Mouse (Mus musculus): ENCODE results near the gene Kti12. TPM values are rescaled to one million over a fixed set of nuclear protein-coding genes. Genes with fewer than 3 reads are reported as not detected.

Kti12 gene
- polyA plus RNA-seq (2012; fragmentation: generic; extraction: Trizol) = 62.8 TPM
- long read RNA-seq, experiment 1, transcript Kti12-201 (1 exons, 1,629 nt) = major isoform, 36 of 36 reads
- long read RNA-seq, experiment 1, partial matches to known transcripts = 0 of 36 reads
- long read RNA-seq, experiment 1, other reads (novel, unspliced or antisense) = 0 of 36 reads
- long read RNA-seq, experiment 2, transcript Kti12-201 (1 exons, 1,629 nt) = major isoform, 198 of 198 reads
- long read RNA-seq, experiment 2, partial matches to known transcripts = 0 of 198 reads
- long read RNA-seq, experiment 2, other reads (novel, unspliced or antisense) = 0 of 198 reads

GRCm38 (mm10) chr4:108847715-108848504 is at the start of gene Kti12:
Gene Kti12 (plus strand): TSS chr4:108847785.
- TF ChIP-seq CEBPB (IDR thresholded peaks at IDR 0.05; ENCODE audit: low read depth) (no peak), MAX (IDR thresholded peaks at IDR 0.05) (peak; percentile 91), CTCF (IDR thresholded peaks at IDR 0.05; ENCODE audit: control insufficient read depth, insufficient read depth, insufficient read length) (no peak)
- Histone ChIP-seq H3K4me3 (ENCODE audit: insufficient read depth, poor library complexity, severe bottlenecking) (peak within 1 kb of the TSS; percentile 87), H3K27me3 (ENCODE audit: control insufficient read depth, insufficient read depth, insufficient read length) (no peaks in the 10 kb centered on the region), H3K36me3 (ENCODE audit: control insufficient read depth, insufficient read depth) (peaks cover 19% of the 10 kb centered on the region), H3K79me3 (ENCODE audit: low read depth) (peaks cover 22% of the 10 kb centered on the region), H3K79me2 (ENCODE audit: control insufficient read depth, insufficient read depth) (peaks cover 40% of the 10 kb centered on the region), H3ac (ENCODE audit: control insufficient read depth, insufficient read length, low read depth) (peak within 1 kb of the TSS; percentile 89)

- Histone ChIP-seq H3K4me3 (ENCODE audit: insufficient read depth, poor library complexity, severe bottlenecking) (no peak overlapping the region), H3K79me2 (ENCODE audit: control insufficient read depth, insufficient read depth) (no peaks in the 10 kb centered on the region), H3K36me3 (ENCODE audit: control insufficient read depth, insufficient read depth) (no peaks in the 10 kb centered on the region), H3K27me3 (ENCODE audit: control insufficient read depth, insufficient read depth, insufficient read length) (no peaks in the 10 kb centered on the region), H3ac (ENCODE audit: control insufficient read depth, insufficient read length, low read depth) (no peak overlapping the region), H3K79me3 (ENCODE audit: low read depth) (no peaks in the 10 kb centered on the region)
- TF ChIP-seq MAX (IDR thresholded peaks at IDR 0.05) (no peak), CEBPB (IDR thresholded peaks at IDR 0.05; ENCODE audit: low read depth) (peak; percentile 3), CTCF (IDR thresholded peaks at IDR 0.05; ENCODE audit: control insufficient read depth, insufficient read depth, insufficient read length) (peak; percentile 22), USF1 (IDR thresholded peaks at IDR 0.05; ENCODE audit: low read depth) (no peak), MYOG (IDR thresholded peaks at IDR 0.05; ENCODE audit: control insufficient read depth, extremely low read depth, insufficient read length) (no peak), MYOD1 (IDR thresholded peaks at IDR 0.05; ENCODE audit: control insufficient read depth, insufficient read length, low read depth) (no peak), FOSL1 (IDR thresholded peaks at IDR 0.05; ENCODE audit: insufficient read depth, low read length, poor library complexity, severe bottlenecking) (no peak)
Measured at GRCm38 (mm10) chr4:108798083-108798830, 49.3 kb upstream of the Kti12 start.

GRCm38 (mm10) chr4:108803535-108803934 is 44.0 kb upstream of the Kti12 start:
- H3K27me3 ChIP-seq (ENCODE audit: control insufficient read depth, insufficient read depth, insufficient read length) = no peaks in the 10 kb centered on the region
- no peak overlapping the region for H3ac ChIP-seq (ENCODE audit: control insufficient read depth, insufficient read length, low read depth)
- H3K4me3 ChIP-seq (ENCODE audit: insufficient read depth, poor library complexity, severe bottlenecking) = no peak overlapping the region
- H3K36me3 ChIP-seq (ENCODE audit: control insufficient read depth, insufficient read depth) = no peaks in the 10 kb centered on the region
- H3K79me2 ChIP-seq (ENCODE audit: control insufficient read depth, insufficient read depth) = no peaks in the 10 kb centered on the region
- TF ChIP-seq MYOG (IDR thresholded peaks at IDR 0.05; ENCODE audit: control insufficient read depth, extremely low read depth, insufficient read length) (no peak), MAX (IDR thresholded peaks at IDR 0.05) (no peak), CTCF (IDR thresholded peaks at IDR 0.05; ENCODE audit: control insufficient read depth, insufficient read depth, insufficient read length) (no peak), USF1 (IDR thresholded peaks at IDR 0.05; ENCODE audit: low read depth) (no peak), MYOD1 (IDR thresholded peaks at IDR 0.05; ENCODE audit: control insufficient read depth, insufficient read length, low read depth) (no peak), FOSL1 (IDR thresholded peaks at IDR 0.05; ENCODE audit: insufficient read depth, low read length, poor library complexity, severe bottlenecking) (no peak), CEBPB (IDR thresholded peaks at IDR 0.05; ENCODE audit: low read depth) (no peak)
- H3K79me3 ChIP-seq (ENCODE audit: low read depth) = no peaks in the 10 kb centered on the region

GRCm38 (mm10) chr4:108811142-108811541 is 36.4 kb upstream of the Kti12 start:
- TF ChIP-seq MAX (IDR thresholded peaks at IDR 0.05) (no peak), USF1 (IDR thresholded peaks at IDR 0.05; ENCODE audit: low read depth) (no peak), MYOG (IDR thresholded peaks at IDR 0.05; ENCODE audit: control insufficient read depth, extremely low read depth, insufficient read length) (no peak), CEBPB (IDR thresholded peaks at IDR 0.05; ENCODE audit: low read depth) (no peak), MYOD1 (IDR thresholded peaks at IDR 0.05; ENCODE audit: control insufficient read depth, insufficient read length, low read depth) (no peak), CTCF (IDR thresholded peaks at IDR 0.05; ENCODE audit: control insufficient read depth, insufficient read depth, insufficient read length) (no peak), FOSL1 (IDR thresholded peaks at IDR 0.05; ENCODE audit: insufficient read depth, low read length, poor library complexity, severe bottlenecking) (no peak)
- H3K36me3 ChIP-seq (ENCODE audit: control insufficient read depth, insufficient read depth) = no peaks in the 10 kb centered on the region
- H3ac ChIP-seq (ENCODE audit: control insufficient read depth, insufficient read length, low read depth) = no peak overlapping the region
- H3K79me2 ChIP-seq (ENCODE audit: control insufficient read depth, insufficient read depth) = no peaks in the 10 kb centered on the region
- no peak overlapping the region for H3K4me3 ChIP-seq (ENCODE audit: insufficient read depth, poor library complexity, severe bottlenecking)
- no peaks in the 10 kb centered on the region for H3K27me3 ChIP-seq (ENCODE audit: control insufficient read depth, insufficient read depth, insufficient read length)
- H3K79me3 ChIP-seq (ENCODE audit: low read depth) = no peaks in the 10 kb centered on the region

GRCm38 (mm10) chr4:108811550-108811949 is 36.0 kb upstream of the Kti12 start:
- H3K79me3 ChIP-seq (ENCODE audit: low read depth) = no peaks in the 10 kb centered on the region
- TF ChIP-seq MYOG (IDR thresholded peaks at IDR 0.05; ENCODE audit: control insufficient read depth, extremely low read depth, insufficient read length) = no peak
- TF ChIP-seq CEBPB (IDR thresholded peaks at IDR 0.05; ENCODE audit: low read depth) = no peak
- TF ChIP-seq MAX (IDR thresholded peaks at IDR 0.05) = no peak
- no peak for TF ChIP-seq USF1 (IDR thresholded peaks at IDR 0.05; ENCODE audit: low read depth)
- no peak for TF ChIP-seq MYOD1 (IDR thresholded peaks at IDR 0.05; ENCODE audit: control insufficient read depth, insufficient read length, low read depth)
- no peak for TF ChIP-seq CTCF (IDR thresholded peaks at IDR 0.05; ENCODE audit: control insufficient read depth, insufficient read depth, insufficient read length)
- no peak for TF ChIP-seq FOSL1 (IDR thresholded peaks at IDR 0.05; ENCODE audit: insufficient read depth, low read length, poor library complexity, severe bottlenecking)
- no peaks in the 10 kb centered on the region for H3K27me3 ChIP-seq (ENCODE audit: control insufficient read depth, insufficient read depth, insufficient read length)
- no peaks in the 10 kb centered on the region for H3K36me3 ChIP-seq (ENCODE audit: control insufficient read depth, insufficient read depth)
- no peak overlapping the region for H3ac ChIP-seq (ENCODE audit: control insufficient read depth, insufficient read length, low read depth)
- no peak overlapping the region for H3K4me3 ChIP-seq (ENCODE audit: insufficient read depth, poor library complexity, severe bottlenecking)
- H3K79me2 ChIP-seq (ENCODE audit: control insufficient read depth, insufficient read depth) = no peaks in the 10 kb centered on the region

Data from C2C12 (cell line).